Mouse (Mus musculus) ES-E14 (cell line): ENCODE data around the gene Armc6. TPM values are rescaled to one million over a fixed set of nuclear protein-coding genes. Genes with fewer than 3 reads are reported as not detected.

Source experiments
- DNase-seq: peaks from one replicate; pipeline ENCODE4 v3.0.0-alpha.2; 2013; ENCODE audit warnings: low read depth, low spot score
- H3K27ac ChIP-seq: 2 replicates; pipeline ENCODE4 v1.5.1; 2012; ENCODE audit warnings: low read depth, mild to moderate bottlenecking, low read length, moderate library complexity, mixed read lengths; ENCODE audit not compliant: poor library complexity, insufficient read depth, severe bottlenecking
- H3K36me3 ChIP-seq: 2 replicates; pipeline ENCODE4 v1.6.1; 2012; ENCODE audit warnings: mild to moderate bottlenecking, low read length, moderate library complexity, mixed read lengths; ENCODE audit not compliant: control insufficient read depth, poor library complexity, insufficient read depth, severe bottlenecking
- H3K4me1 ChIP-seq, 2 experiments: fragments of 150-350 bp in 1 of 2; sonication (generic) in 1 of 2; 2 replicates each; pipeline ENCODE4 v1.6.1; 2012; ENCODE audit warnings: low read length in 2 of 2, mild to moderate bottlenecking in 1 of 2, mixed read lengths in 1 of 2; ENCODE audit not compliant: control insufficient read depth in 2 of 2, insufficient read depth in 2 of 2, poor library complexity in 1 of 2
- H3K4me3 ChIP-seq, 2 experiments: fragments of 150-350 bp in 1 of 2; sonication (generic) in 1 of 2; 2 replicates each; pipeline ENCODE4 v1.5.1; 2012; ENCODE audit warnings: low read length in 2 of 2, low read depth in 1 of 2, mild to moderate bottlenecking in 1 of 2, mixed read lengths in 1 of 2; ENCODE audit not compliant: insufficient read depth in 1 of 2, poor library complexity in 1 of 2, severe bottlenecking in 1 of 2
- H3K9ac ChIP-seq: 2 replicates; pipeline ENCODE4 v1.6.1; 2012; ENCODE audit warnings: low read depth, mild to moderate bottlenecking, low read length, mixed read lengths; ENCODE audit not compliant: poor library complexity, insufficient read depth, severe bottlenecking
- H3K9me3 ChIP-seq: fragments of 150-350 bp; sonication (generic); 2 replicates; pipeline ENCODE4 v1.6.1; 2012; ENCODE audit warnings: low read depth, mild to moderate bottlenecking, low read length; ENCODE audit not compliant: control insufficient read depth, insufficient read depth
- CHD2 ChIP-seq: IDR thresholded peaks from 2 replicates; pipeline ENCODE4 v1.6.1; 2014; ENCODE audit warnings: mild to moderate bottlenecking, low read depth, low read length, inconsistent platforms
- HCFC1 ChIP-seq: IDR thresholded peaks from 2 replicates; pipeline ENCODE4 v1.6.1; 2012; ENCODE audit warnings: low read length, inconsistent platforms, borderline replicate concordance; ENCODE audit not compliant: insufficient read depth
- MAFK ChIP-seq: IDR thresholded peaks from 2 replicates; pipeline ENCODE4 v1.6.1; 2014; ENCODE audit warnings: mild to moderate bottlenecking, low read depth, low read length, inconsistent platforms; ENCODE audit not compliant: insufficient read depth
- ZC3H11A ChIP-seq: IDR thresholded peaks from 2 replicates; pipeline ENCODE4 v1.6.1; 2012; ENCODE audit warnings: low read depth, mild to moderate bottlenecking, inconsistent platforms, low read length, borderline replicate concordance
- ZNF384 ChIP-seq: IDR thresholded peaks from 2 replicates; pipeline ENCODE4 v1.6.1; 2012; ENCODE audit warnings: low read depth, low read length, inconsistent platforms
- in situ Hi-C, 2 experiments: fragments of 600-800 bp; cut with MboI; formaldehyde crosslinking; loops; one replicate each; pipeline ENCODE4 v1.15.1; 2025; ENCODE audit warnings: low sequenced_read_pairs in 2 of 2, inconsistent platforms in 1 of 2; ENCODE audit not compliant: unreplicated experiment in 2 of 2
- total RNA-seq: library from RNA; depleted of rRNA; stranded (reverse); fragments of 300-350 nt; gene quantifications from 2 replicates; pipeline ENCODE4 v1.2.3, GENCODE M21; 2012

Gene Armc6
- total RNA-seq, 1 experiment, result 61.8 TPM

- in situ Hi-C loops, result no loop called here
- Histone ChIP-seq H3K4me3 (no peak overlapping the region), H3K27ac (no peak overlapping the region), H3K9me3 (no peaks in the 10 kb centered on the region), H3K4me1 (no peaks in the 10 kb centered on the region), H3K9ac (no peak overlapping the region), H3K36me3 (peaks cover 77% of the 10 kb centered on the region)
- TF ChIP-seq ZC3H11A (no peak), MAFK (no peak), HCFC1 (no peak), CHD2 (no peak), ZNF384 (no peak)
- DNase-seq, result no peak
Observed at GRCm38 (mm10) chr8:70257456-70257855, 23.2 kb upstream of the Armc6 start.

- TF ChIP-seq CHD2, result no peak
- TF ChIP-seq ZNF384, result no peak
- TF ChIP-seq HCFC1, result no peak
- TF ChIP-seq ZC3H11A, result no peak
- TF ChIP-seq MAFK, result no peak
- H3K36me3 ChIP-seq, result peaks cover 70% of the 10 kb centered on the region
- no peak overlapping the region for H3K9ac ChIP-seq
- no peaks in the 10 kb centered on the region for H3K4me1 ChIP-seq
- no peak overlapping the region for H3K27ac ChIP-seq
- no peak for DNase-seq
- in situ Hi-C loops, result no loop called here
- no peak overlapping the region for H3K4me3 ChIP-seq
- no peaks in the 10 kb centered on the region for H3K9me3 ChIP-seq
Observed at GRCm38 (mm10) chr8:70254628-70255027, 20.4 kb upstream of the Armc6 start.

- H3K4me1 ChIP-seq, result no peaks in the 10 kb centered on the region
- H3K9me3 ChIP-seq, result no peaks in the 10 kb centered on the region
- in situ Hi-C loops, result no loop called here
- H3K4me3 ChIP-seq, result no peak overlapping the region
- H3K27ac ChIP-seq, result no peak overlapping the region
- H3K9ac ChIP-seq, result no peak overlapping the region
- TF ChIP-seq CHD2, result no peak
- TF ChIP-seq HCFC1, result no peak
- no peak for TF ChIP-seq ZNF384
- peaks cover 54% of the 10 kb centered on the region for H3K36me3 ChIP-seq
- no peak for DNase-seq
Observed at GRCm38 (mm10) chr8:70247841-70248240, 13.6 kb upstream of the Armc6 start.

- H3K9ac ChIP-seq, result no peak overlapping the region
- no peak overlapping the region for H3K27ac ChIP-seq
- H3K4me3 ChIP-seq, result no peak overlapping the region
- no peaks in the 10 kb centered on the region for H3K9me3 ChIP-seq
- DNase-seq, result no peak
- in situ Hi-C loops, result no loop called here
- H3K4me1 ChIP-seq, result no peaks in the 10 kb centered on the region
- peaks cover 53% of the 10 kb centered on the region for H3K36me3 ChIP-seq
- TF ChIP-seq ZC3H11A (no peak), HCFC1 (no peak), ZNF384 (no peak), MAFK (no peak), CHD2 (no peak)
Observed at GRCm38 (mm10) chr8:70246622-70247021, 12.4 kb upstream of the Armc6 start.

- DNase-seq, result no peak
- Histone ChIP-seq H3K4me3 (no peak overlapping the region), H3K4me1 (peaks cover 0 to 2% of the 10 kb centered on the region in 2 experiments; a peak in 1 of 4 replicates), H3K9ac (no peak overlapping the region), H3K9me3 (no peaks in the 10 kb centered on the region), H3K27ac (no peak overlapping the region), H3K36me3 (peaks cover 52% of the 10 kb centered on the region)
- TF ChIP-seq ZNF384 (no peak), MAFK (no peak), HCFC1 (no peak), CHD2 (no peak), ZC3H11A (no peak)
- in situ Hi-C loops, result no loop called here
Observed at GRCm38 (mm10) chr8:70240642-70241041, 6.4 kb upstream of the Armc6 start.
